Mouse (Mus musculus): ENCODE measurements at regions not wholly inside any gene's neighbourhood (a gene's known extent, or its start where the extent isn't known, plus 50 kb on each side); places are given as distances from the start of the nearest gene placed in this dataset.

- no peak for DNase-seq
Observed at GRCm38 (mm10) chr4:72688842-72689241, 163.6 kb downstream of the Aldoart1 start.

- no peak for DNase-seq
Observed at GRCm38 (mm10) chr4:72674006-72674405, 178.4 kb downstream of the Aldoart1 start.

- no peak for DNase-seq
Observed at GRCm38 (mm10) chr4:72671652-72672411, 180.6 kb downstream of the Aldoart1 start.

DNA sequence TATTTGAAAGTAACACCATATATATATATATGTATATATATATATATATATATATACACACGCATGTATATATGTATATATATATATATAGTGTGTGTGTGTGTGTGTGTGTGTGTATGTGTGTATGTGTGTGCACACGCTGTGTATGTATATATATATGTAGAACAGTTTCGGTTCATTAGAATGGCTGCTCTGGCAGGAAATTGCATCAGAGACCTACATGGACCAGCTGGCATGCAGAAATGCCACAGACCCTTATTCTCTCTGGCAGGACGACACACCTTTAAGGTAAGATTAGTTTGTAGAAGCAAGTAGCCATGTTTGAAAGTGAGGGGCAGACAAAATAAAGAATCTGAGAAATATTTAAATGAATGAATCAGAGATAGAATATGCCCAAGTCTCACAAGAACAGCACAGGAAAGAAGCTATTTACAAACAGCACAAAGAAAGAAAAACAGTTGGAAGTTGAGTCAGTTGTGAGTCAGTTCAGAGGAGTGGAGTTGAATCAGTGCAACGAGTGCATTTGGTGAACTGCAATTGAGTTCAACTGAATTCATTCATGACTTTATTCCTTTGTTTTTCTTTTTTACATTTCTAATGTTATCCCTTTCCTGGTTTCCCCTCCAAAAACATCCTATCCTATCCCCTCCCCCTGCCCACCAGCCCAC is 182.5 kb downstream of the Aldoart1 start:
- no peak for DNase-seq

- DNase-seq, result no peak
Observed at GRCm38 (mm10) chr4:72664379-72664778, 188.1 kb downstream of the Aldoart1 start.

- no peak for DNase-seq
Observed at GRCm38 (mm10) chr4:72662477-72662876, 190.0 kb downstream of the Aldoart1 start.

DNA sequence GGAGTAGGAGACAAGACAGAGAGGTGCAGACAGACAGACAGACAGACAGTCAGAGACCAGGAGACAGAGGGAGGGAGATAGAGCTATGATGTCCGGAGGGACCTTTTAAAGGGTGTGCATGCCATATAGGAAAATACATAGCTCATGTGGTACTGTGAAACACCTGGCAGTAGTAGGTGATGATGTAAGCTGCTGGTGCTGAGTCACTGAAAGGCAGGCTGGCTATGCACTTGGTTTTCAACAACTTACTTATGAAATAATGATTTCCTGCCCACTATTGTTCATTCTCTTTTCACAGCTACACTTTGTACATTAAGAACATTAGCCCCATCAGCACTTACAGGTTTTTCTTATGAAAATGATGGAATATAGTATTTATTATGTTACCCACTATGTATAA is 196.2 kb downstream of the Aldoart1 start:
- DNase-seq, result no peak

- no peak for DNase-seq
Observed at GRCm38 (mm10) chr4:72647130-72647529, 205.3 kb downstream of the Aldoart1 start.

GRCm38 (mm10) chr4:72629416-72629815 is 223.0 kb downstream of the Aldoart1 start:
- no peak for DNase-seq

- DNase-seq, result no peak
Observed at GRCm38 (mm10) chr4:72627219-72627930, 225.1 kb downstream of the Aldoart1 start.

- no peak for DNase-seq
Observed at GRCm38 (mm10) chr4:72605107-72605506, 247.3 kb downstream of the Aldoart1 start.

DNA sequence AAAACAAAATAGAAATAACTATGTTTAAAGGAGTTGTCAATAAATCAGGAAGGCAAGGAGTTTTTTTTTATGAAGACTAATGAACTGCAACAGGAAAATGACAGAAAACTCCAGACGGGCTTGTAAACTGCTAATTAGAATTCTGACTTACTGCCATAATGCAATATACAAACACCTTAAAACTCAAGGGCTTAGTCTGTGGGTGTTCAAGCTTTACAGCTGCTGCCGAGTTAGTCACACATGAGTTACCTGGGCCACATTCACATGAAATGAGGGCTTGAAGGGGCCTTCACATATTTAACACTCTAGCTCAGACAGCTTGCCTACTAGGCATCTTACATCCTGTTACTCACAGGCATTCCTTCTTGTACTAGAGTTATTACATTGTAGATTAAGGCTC is 256.9 kb downstream of the Aldoart1 start:
- no peak for DNase-seq

DNA sequence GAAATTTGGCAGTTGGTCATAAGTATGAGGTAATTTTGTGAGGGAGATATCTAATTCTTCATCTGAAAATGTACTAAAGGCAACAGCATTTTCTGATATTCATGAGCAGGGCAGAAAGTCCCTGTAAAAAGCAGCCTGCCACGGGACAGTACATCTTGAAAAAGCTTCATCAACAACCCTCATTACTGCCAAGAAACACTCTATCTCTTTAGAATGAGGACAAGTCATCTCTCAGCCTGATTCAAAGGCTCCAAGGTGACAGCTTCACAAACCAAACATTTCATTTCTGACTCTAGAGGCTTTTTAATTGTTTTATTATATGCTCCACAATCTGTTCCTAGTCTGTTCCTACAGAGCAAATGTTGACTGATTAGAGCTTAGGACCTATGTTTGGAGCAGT is 260.3 kb downstream of the Aldoart1 start:
- no peak for DNase-seq

DNA sequence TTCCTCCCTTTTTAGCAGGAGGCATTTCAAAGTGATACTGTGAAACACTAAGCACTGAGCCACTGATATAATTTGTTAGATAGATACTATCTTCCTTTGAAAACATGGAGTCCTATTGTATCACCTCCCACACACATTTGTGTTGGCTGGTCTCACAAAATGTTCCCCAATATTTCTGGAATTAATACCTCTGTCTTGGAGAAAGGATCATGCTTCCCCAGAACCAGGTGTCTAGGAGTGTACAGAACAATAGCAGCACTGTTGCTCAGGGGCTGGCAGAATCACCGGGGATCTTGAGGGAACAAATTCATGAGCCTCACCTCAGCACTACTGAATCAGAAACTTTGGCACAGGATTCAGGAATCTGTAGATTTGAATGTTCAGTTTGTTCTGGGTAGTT is 277.5 kb downstream of the Aldoart1 start:
- no peak for DNase-seq

GRCm38 (mm10) chr4:72571924-72572323 is 280.5 kb downstream of the Aldoart1 start:
- DNase-seq, result no peak

DNA sequence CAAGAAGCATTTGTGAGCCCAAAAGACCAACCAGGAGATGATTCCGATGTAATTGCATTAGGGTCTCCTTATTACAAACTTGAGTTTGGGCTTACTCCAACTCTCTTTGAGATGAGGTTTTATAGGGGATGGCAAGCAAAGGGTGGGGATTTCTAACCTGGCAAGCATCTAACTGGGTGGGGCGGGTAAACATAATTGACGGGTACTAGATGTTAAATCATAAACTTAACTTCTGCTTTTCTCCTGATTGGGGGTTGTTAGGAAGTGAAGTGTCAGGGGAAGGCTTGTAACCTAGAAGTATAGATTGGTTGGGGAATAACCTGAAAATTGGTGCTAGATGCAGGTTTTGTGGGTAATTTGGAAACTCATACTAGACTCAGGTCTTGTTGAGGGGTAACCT is 287.2 kb downstream of the Aldoart1 start:
- no peak for DNase-seq

DNA sequence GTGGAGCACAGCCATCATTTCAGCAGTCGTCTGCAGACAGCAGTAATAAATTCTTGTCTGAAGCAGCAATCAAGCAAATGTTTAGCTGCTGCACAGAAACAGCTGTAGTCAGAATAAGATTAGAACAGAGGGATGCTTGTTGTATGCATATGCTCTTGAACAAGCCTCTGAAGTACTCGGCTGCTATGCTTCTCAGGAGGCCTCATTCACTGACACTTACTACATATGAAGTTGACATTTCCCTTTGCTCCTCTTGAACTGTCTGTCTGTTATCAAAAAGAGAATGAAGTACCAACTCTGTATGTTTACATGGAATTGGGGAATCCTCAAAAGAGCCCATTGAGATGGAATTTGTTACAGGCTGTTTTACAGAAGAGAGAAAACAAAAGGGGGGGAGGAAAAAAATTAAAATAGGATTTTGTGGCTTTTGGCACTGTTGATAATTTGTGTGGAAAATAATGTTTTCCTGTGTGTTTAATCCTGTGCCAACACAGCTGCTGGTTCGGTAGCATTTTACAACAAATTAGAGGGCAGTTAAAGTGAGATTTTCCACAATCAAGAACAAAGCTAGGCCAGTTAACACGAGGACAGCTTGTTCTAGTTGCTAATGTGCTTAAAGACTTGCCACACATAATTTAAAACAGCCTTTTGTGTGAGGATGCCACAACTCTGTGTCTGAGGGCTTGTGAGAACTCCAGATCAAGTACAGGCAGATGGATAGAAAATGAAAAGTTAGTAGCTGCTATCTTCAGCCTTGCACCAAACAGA is 289.3 kb downstream of the Aldoart1 start:
- DNase-seq, result no peak

- no peak for DNase-seq
Observed at GRCm38 (mm10) chr4:72554276-72554675, 298.2 kb downstream of the Aldoart1 start.

- no peak for DNase-seq
Observed at GRCm38 (mm10) chr4:72534563-72534962, 317.9 kb downstream of the Aldoart1 start.

- no peak for DNase-seq
Observed at GRCm38 (mm10) chr4:72524630-72525029, 323.9 kb upstream of the Tle1 start.

- DNase-seq, result no peak
Observed at GRCm38 (mm10) chr4:72524100-72524499, 323.4 kb upstream of the Tle1 start.

DNA sequence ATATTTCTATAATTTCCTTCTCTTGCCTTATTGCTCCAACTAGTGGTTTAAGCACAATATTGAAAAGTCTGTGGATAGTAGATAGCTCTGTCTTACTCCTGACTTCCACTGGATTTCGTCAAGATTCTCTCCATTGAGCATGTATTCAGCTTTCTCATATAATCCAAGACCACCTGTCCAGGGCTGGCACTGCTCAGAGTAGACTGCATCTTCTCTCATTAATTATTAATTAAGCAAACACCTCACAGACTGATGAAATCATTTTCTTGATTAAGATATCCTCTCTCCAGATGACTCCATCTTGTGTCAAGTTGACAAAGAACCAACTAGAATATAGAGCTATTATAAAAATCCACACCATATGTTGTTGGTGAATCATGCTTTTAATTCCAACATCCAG is 310.5 kb upstream of the Tle1 start:
- DNase-seq, result no peak

DNA sequence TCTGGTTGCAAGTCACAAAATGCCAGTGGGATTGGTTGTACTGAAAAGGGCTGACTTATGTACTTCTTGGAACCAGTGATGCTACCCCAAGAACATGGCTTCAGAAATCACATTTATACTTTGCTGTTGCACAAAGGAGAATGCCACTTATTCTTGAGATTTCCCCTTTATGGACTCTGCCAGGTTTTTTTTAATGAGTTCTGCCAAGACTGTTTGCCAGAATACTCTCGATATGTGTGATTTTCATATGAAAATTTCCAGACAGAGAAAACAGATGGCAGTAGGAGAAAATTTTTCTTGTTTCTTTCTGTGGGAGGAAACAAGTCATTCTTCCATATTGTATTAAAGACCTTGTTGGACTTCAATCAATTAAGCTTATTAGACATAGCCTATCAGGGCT is 281.0 kb upstream of the Tle1 start:
- no peak for DNase-seq

Measured in gastrocnemius, postnatal 10 days (tissue).